Mouse (Mus musculus) embryonic facial prominence, embryonic 14.5 days (tissue): ENCODE data around the gene Rpl3l. TPM values are rescaled to one million over a fixed set of nuclear protein-coding genes. Genes with fewer than 3 reads are reported as not detected.

Experiments used
- polyA plus RNA-seq: library from polyadenylated mRNA; unstranded; fragments of >200 nt; fragmentation: Nextera tagmentation; extraction: Ambion mirVana; gene quantifications from 2 replicates; pipeline ENCODE4 v1.2.1, GENCODE M21; 2014

Rpl3l gene
- polyA plus RNA-seq, 1 experiment from 2014 or later, result 0.39 TPM

Other genes with a start within 250 kb of the Rpl3l start
- gene Mlst8, start 248.7 kb upstream of the Rpl3l start, polyA plus RNA-seq, result 21.7 and 23.7 TPM in 2 replicates
- gene Caskin1, start 239.2 kb upstream of the Rpl3l start, polyA plus RNA-seq, result 2.9 and 3.7 TPM in 2 replicates
- 78.9 and 86.3 TPM in 2 replicates for gene Traf7, start 199.9 kb upstream of the Rpl3l start, polyA plus RNA-seq
- gene Rab26, start 193.6 kb upstream of the Rpl3l start, polyA plus RNA-seq, result 2.8 and 2.9 TPM in 2 replicates
- 37.9 and 40.1 TPM in 2 replicates for gene Pkd1, start 178.0 kb upstream of the Rpl3l start, polyA plus RNA-seq
- 60.8 and 71.2 TPM in 2 replicates for gene Tsc2, start 95.2 kb upstream of the Rpl3l start, polyA plus RNA-seq
- 16.8 and 19.1 TPM in 2 replicates for gene Nthl1, start 95.1 kb upstream of the Rpl3l start, polyA plus RNA-seq
- 56.7 and 57.7 TPM in 2 replicates for gene Slc9a3r2, start 77.5 kb upstream of the Rpl3l start, polyA plus RNA-seq
- gene Npw, start 69.4 kb upstream of the Rpl3l start, polyA plus RNA-seq, result 0.82 and 1.4 TPM in 2 replicates
- 23.7 and 25.2 TPM in 2 replicates for gene Zfp598, start 58.1 kb upstream of the Rpl3l start, polyA plus RNA-seq
- gene Syngr3, start 37.9 kb upstream of the Rpl3l start, polyA plus RNA-seq, result 7.7 and 8.2 TPM in 2 replicates
- 40.8 and 41.9 TPM in 2 replicates for gene Gfer, start 31.7 kb upstream of the Rpl3l start, polyA plus RNA-seq
- 3.7 and 5.3 TPM in 2 replicates for gene Noxo1, start 31.6 kb upstream of the Rpl3l start, polyA plus RNA-seq
- gene Tbl3, start 20.2 kb upstream of the Rpl3l start, polyA plus RNA-seq, result 50.1 and 67.2 TPM in 2 replicates
- gene Rnf151, start 9.8 kb upstream of the Rpl3l start, polyA plus RNA-seq, result 0.17 TPM in 1 of 2 replicates, not detected in the other
- 1,571 and 1,579 TPM in 2 replicates for gene Rps2, start 9.7 kb upstream of the Rpl3l start, polyA plus RNA-seq
- 233 and 267 TPM in 2 replicates for gene Ndufb10, start 3.3 kb upstream of the Rpl3l start, polyA plus RNA-seq
- gene Msrb1, start 8.8 kb downstream of the Rpl3l start, polyA plus RNA-seq, result 28.7 and 30.3 TPM in 2 replicates
- 10.1 and 11.7 TPM in 2 replicates for gene Hs3st6, start 25.2 kb downstream of the Rpl3l start, polyA plus RNA-seq
- not detected in 2 replicates for gene Meiob, start 76.5 kb downstream of the Rpl3l start, polyA plus RNA-seq
- 40.6 and 43.3 TPM in 2 replicates for gene Hagh, start 112.3 kb downstream of the Rpl3l start, polyA plus RNA-seq
- 16.2 and 20.0 TPM in 2 replicates for gene Fahd1, start 122.5 kb downstream of the Rpl3l start, polyA plus RNA-seq
- 0.22 and 0.51 TPM in 2 replicates for gene Igfals, start 138.2 kb downstream of the Rpl3l start, polyA plus RNA-seq
- gene Nubp2, start 158.5 kb downstream of the Rpl3l start, polyA plus RNA-seq, result 47.5 and 48.0 TPM in 2 replicates
- 40.8 and 41.7 TPM in 2 replicates for gene Spsb3, start 158.8 kb downstream of the Rpl3l start, polyA plus RNA-seq
- 23.0 and 24.9 TPM in 2 replicates for gene Eme2, start 167.3 kb downstream of the Rpl3l start, polyA plus RNA-seq
- gene Mrps34, start 167.3 kb downstream of the Rpl3l start, polyA plus RNA-seq, result 78.5 and 78.7 TPM in 2 replicates
- gene Nme3, start 168.7 kb downstream of the Rpl3l start, polyA plus RNA-seq, result 37.5 and 46.1 TPM in 2 replicates
- gene Mapk8ip3, start 209.2 kb downstream of the Rpl3l start, polyA plus RNA-seq, result 34.6 and 37.4 TPM in 2 replicates
- 83.6 and 95.6 TPM in 2 replicates for gene Jpt2, start 232.9 kb downstream of the Rpl3l start, polyA plus RNA-seq